Mouse (Mus musculus) adipocyte (in vitro differentiated cells): Measurements from ENCODE around the gene Cntn6.

Experiments used
- DNase-seq: peaks from one replicate; pipeline ENCODE4 v3.0.0-alpha.2; 2016; ENCODE audit warnings: low spot score

The Cntn6 gene

DNA sequence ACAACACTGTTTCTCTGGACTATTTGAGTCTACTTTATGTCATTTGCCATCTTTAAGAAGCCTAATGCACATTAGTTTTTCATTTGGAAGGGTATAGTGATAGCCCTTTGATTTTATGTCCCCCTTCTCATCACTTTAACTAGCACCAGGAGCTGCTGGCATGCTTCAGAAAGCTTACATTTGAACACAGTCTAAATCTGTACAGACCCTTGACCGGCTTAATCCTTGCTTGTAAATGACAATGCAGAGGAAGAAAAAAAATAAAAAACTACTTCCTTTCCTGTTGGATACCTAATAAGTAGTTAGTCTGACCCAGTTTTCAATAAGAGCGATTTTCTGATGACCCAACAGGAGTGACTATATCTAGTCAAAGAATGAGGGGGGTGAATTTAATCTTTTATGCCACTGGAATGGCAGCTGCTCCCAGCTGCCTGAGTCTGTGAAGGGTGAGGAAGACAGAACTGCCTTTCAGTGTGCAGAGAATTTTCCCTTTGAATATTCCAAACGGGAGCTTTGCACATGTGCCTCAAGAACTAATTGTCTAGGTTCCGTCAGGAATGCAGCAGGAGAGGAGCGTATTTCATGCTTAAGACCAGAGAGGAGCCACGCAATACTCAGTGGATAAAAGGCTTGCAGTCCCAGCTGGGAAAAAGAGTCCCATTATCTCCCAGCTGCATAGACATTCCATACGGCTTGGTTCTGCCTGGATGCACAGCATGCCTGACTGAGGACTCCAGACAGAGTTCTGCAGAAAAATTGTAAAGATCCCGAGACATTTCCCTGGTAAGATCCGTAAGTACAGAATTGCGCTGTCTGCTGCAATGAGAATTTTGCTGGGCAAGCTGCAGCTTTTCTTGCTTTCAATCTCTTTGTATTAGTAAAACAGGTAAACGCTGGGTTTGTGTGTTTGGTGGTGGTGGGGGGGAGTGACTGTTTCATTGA is at the start of gene Cntn6:
Gene Cntn6, plus strand, starts transcription at position 301 of the 942 bp plus-strand sequence.
- no peak for DNase-seq

DNA sequence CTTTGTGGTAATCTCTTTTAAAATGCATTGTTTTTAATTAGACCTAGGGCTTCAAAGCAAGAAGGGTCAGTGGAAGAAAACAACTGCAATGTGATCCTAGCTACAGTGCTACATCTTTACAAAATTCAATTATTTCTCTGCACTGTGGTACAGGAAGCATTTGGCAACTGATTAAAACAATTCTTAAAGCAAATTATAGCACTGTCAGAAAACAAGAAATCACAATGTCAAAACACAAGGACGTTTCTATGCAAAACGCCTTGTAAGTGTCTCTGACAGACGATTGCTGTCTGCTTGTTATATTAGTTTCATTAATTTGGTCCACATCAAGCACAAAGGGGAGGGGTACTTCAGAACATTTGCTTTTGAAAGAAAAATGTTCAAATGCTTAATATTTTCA is 48.9 kb upstream of the Cntn6 start:
- DNase-seq, result no peak

DNA sequence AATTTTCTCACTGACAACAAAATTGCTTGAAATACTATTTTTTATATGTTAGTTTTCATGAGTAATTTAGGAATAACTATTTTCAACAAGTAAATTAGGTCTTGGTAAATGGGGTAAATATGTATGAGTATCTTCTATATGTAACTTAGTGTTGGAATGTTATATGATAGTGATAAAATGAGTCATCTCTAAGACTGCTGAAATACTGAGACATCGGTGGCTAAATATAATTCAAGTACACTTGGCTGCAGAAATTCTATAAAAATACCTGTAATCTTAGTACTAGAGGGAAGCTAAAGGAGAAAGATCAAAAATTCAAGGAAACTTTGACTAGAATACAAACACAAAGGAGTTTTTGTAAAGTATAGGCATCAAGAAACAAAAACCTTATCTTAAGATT is 21.9 kb upstream of the Cntn6 start:
- no peak for DNase-seq

DNA sequence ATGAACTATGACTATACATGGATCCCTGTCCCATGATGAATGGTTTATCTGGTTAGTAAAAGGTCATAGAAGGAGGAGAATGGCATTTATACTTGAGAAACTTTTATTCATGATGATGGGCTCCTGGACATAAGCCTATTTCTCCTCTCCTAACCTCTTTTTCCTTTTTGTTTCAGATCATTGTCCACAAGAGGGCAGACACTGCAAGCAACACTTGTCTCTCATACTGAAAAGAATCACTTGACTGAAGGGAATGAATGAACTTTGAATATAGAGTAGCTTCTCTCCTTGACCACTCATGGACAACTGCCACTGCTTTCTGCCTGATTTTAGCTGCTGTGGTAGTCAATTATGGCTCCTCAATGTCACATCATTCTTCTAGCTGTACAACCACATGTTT is 13.3 kb upstream of the Cntn6 start:
- DNase-seq, result no peak

DNA sequence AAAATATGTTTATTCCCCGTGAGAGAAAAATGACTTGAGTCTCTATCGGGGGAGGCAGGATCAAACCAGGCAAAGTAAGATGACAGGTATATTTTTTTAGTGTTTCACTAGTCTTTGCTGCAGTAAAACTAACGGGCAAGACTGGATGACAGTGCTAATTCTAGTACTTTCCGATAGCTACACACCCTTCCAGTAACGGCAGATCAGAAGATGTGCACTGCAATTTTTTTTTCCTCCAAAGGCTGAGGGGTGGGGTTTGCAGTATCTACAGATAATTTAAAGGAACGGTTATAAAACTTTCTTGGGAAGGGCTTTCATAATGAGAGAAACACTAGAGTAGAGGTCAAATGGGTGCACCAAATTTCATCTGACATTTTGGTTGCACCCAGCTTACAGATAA is 869 bp downstream of the Cntn6 start:
- no peak for DNase-seq

DNA sequence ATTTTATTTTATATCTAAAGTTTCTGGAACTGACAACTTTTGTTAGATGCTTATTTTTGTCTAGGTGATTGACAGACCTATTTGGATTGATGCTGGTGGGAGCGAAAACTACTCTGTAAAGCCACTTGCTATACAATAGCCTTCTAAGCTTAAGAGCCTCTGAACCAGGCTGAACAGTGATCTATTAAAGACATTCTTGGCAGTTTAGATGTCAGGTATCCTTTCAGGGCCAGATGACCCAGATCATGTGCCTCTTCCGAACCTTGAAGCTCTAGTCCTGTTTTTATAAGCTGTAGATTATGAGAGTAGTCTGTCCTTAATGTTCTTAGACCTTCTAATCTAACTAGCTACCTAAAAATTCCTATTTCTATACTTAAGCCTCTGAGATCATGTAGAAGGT is 3.2 kb downstream of the Cntn6 start:
- no peak for DNase-seq

DNA sequence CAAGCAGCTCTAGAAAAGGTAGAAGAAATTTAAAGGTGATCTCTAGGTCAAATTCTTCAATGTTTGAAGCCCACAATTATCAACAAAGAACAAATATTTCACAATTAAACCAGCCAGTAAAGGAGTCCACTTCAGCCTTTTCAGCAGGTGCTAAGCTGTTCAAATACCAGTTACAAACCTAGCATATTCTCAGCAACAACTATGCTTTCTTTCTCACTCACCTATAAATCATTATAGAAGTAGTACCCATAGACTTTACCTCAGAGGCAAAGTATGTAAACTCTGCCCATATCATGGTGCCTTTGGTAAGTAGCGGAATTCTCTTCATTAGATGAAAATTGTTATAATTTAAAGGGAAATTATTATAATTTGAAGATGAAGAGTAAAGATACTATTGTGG is 71.4 kb downstream of the Cntn6 start:
- DNase-seq, result no peak

DNA sequence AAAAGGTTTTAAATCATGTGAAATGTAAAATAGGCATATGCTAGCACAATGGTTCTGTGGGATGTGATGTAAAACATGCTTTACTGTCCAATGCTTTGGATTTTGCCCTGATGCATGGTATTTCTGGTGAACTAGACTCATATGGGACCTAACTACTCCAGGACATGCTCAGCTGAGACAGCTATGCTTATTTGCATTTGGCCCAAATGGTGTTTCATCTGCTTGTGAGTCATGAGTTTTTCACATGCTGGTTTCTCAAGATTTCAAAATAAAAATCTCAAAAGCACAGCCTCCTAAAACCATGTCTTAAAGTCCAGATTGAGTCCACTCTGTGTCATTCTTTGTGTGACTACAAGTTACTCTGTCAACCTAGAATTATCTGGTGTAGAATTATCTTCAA is 77.0 kb downstream of the Cntn6 start:
- no peak for DNase-seq

DNA sequence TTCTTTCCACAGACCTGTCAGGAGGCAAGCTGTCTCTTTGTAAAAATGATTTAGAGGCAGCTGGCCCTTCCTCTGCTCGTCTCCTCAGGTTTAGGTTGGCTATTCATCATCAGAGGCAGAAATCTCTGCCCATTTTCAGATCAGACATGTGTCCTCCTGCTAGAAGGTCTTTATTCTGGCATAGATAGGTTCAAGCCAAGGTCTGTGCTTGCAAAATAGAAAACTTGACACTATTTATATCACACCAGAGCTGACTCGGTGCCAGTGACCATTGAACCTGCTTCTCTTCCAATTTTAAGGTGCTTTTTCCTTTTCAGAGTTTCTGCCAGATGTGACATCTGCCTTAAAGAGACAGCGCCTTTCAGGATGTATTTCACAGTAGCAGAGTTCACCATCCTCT is 95.4 kb downstream of the Cntn6 start:
- no peak for DNase-seq

DNA sequence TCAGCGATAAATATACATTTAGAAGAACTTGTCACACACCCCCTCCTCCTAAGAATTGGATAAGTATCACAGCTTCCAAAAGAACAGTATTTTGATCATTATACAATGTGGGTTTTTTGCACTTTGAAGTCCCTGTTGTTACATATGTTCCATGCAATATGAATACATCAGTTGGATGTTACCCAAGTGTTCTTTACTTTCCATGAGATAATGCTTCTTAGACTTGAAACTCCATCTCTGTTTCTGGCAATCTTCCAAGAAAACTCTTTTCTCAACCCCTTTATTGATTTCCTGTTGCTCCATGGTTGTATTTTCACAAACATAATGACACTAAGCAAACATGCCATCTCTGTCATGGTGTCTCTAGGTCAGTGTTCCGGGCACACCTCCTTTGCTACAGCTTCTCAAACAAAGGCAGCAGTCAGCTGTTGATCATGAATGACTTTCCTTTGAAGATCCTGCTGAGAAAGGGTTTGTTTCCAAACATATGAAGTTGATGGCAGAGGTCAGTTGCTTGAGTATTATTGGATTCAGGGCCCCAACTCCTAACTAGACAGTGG is 108.3 kb downstream of the Cntn6 start:
- DNase-seq, result no peak

DNA sequence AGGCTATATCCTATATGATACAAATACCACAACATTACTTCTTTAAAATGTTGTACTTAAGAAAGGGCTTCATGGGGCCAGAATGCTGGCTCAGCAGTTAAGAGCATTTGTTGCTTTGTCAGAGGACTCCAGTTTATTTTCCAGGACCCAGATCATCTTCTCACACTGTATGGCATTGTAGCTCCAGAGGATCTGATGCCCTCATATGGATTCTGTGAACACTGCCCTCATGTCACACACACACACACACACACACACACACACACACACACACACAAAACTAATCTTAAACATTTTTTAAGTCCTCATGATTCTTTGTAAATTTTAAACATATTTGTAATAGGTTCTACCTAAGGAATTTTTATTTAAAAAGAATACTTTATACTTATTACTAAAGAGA is 110.3 kb downstream of the Cntn6 start:
- DNase-seq, result no peak

DNA sequence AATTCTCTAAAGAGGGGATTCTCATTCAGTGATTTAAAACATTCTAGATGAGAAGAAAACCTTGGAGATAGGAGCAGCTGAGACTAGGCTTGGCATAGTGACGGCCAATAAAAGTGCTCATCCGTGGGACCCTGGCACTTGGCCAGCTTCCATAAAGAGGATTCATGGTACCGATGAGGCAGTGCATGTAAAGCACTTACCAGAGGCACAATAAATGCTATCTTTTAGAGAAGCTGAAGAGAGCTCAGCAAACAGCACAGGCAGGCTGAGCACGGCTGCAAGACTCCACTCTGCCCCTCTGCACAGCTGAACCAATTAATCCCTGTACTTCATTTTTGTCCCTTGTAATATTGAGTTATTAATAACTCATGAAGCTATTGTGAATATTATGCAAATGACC is 110.8 kb downstream of the Cntn6 start:
- DNase-seq, result no peak

DNA sequence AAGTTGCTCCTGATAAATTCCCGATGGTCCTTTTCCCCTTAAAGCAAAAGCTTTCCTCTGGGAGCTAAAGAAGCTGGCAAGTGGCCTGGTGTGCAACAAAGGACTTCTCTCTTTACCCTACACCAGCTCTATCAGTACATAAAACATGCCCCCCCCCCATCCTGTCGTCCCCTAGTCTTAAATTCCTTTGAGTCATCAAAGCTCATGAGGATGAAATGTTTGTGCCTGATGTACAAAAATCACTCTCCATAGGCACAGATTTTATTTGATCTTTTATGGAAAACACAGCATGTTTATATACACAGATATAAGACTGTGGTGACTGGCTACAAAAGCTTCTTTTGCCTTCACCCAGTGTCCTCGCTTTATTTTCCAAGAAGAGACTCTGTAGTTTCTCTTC is 112.6 kb downstream of the Cntn6 start:
- DNase-seq, result no peak

DNA sequence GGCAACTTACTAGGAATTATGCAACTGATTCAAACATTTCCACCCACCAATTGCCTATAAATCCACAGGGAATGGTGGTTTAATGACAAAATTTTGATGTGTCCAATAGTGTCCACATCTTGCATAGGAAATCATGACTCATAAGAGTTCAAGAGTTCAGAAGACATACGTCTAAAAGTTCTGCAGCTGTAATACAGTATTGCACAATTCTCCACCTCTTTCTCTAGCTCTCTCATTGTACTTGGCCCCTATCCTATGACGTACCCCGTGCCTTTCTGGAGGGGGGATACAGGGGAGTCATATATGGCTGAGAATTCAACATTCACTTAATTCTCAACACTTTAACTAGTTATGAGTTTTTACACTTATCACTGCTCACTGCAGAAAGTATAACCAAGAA is 160.9 kb downstream of the Cntn6 start:
- DNase-seq, result no peak

DNA sequence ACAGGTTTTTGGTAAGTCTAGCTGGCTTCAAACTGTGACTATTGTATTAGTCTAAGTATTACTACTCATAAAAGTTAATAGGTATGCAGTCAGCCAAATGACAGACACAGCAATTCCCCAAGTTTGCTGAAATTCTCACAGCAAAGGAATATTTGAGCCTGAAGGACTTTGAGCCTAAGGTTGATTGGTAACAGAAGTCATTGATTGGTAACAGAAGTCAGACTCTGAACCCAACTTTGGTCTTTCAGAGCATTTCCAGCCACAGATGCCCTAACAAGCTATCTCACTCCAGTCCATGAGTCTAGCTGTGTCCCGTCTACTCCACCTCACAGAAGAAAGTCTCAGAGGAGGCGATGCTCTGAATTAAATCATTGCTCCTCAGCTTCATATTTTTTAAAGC is 176.1 kb downstream of the Cntn6 start:
- DNase-seq, result no peak

DNA sequence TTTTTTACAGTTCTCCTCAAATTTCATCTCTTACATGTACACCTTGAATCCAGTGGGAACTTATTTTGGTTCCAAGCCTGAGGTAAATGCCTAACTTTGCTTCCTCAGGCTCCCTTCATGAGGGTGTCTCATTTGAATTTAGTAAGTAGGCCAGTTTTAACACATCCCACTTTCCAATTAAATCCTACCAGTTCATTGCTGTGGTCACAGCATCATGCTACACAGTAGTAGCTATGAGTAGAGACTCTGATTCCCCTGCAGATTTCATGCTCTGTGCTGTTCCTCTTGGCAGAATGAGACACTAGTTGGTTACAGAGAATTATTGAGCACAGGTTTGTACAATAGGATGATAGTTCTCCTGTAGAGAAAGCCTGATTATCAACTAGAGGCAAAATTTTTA is 181.7 kb downstream of the Cntn6 start:
- DNase-seq, result no peak

DNA sequence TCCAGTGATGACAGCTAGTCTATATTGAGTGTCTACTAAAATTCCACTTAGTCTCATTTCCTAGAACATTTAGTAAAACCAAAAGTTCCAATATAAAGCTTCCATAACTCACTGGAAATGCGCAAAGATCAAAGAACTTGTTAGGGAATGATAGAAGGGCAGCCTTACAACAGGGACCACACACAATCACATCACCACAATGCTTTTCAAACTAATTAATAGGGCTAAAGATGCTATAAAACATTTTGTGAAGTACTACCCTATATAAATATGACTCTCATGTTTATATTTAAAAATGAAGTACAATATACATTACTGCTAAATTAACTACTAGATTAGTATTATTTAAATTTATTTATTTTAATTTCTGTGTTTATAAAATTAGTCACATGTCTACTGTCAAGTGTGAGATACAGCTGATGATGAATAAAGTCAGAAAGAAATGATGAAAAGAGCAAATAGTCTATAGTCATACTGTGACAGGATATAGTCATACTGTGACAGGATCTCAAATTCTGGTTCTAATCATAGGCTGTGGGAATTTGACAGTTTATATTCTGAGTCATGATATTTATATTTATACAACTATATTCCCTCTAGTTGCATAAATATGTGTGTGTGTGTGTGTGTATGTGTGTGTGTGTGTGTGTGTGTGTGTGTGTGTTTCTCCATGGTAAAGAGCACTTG is 187.4 kb downstream of the Cntn6 start:
- no peak for DNase-seq

DNA sequence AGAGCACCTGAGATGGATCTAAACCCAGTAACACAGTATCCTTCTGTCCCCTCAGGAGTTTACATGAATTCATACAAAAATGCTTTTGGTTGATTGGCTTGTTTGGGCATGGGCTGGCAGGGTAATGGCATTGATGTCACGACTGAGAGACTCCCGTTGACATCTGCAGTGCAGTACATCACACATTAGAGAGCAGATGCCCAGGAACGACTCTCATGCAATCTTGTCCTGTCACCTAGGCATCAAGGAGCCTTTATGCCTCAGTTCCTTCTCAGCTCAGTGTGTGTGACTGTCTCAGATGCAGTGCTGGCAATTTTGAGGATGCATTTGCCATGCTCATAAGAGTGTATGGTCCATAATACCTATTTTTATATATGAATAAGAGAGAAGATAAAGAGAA is 195.4 kb downstream of the Cntn6 start:
- DNase-seq, result no peak

DNA sequence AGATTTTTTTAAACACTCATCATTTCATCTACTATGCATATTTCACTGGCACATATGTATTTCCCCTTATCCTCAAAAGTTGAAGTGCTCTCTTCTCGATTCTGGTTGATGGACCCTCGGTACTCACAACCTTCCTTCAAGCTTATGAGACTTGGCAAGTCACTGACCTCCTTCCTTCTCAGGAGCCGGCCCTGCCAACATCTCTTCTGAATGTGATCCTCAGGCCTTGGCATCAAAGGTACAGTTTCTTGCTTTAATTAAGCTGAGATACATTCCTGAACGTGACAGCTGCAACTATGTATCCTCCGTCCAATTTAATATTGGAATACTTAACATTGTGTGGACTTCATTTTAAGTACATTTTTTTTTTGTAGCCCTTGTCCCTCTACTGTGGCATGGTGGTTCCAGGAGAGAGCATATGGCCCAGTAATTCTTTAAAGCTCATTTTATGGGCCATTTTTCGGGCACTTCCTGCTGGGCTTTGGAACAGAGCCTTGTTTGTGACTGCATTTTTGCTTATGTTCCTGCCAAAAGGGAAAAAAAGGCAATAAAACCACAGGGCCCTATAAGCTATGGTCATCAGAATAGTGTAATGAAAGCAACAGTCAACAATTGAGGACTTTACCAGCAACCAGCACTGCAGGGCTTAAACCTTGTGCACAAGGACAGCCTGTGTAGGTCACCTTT is 196.0 kb downstream of the Cntn6 start:
- DNase-seq, result no peak

DNA sequence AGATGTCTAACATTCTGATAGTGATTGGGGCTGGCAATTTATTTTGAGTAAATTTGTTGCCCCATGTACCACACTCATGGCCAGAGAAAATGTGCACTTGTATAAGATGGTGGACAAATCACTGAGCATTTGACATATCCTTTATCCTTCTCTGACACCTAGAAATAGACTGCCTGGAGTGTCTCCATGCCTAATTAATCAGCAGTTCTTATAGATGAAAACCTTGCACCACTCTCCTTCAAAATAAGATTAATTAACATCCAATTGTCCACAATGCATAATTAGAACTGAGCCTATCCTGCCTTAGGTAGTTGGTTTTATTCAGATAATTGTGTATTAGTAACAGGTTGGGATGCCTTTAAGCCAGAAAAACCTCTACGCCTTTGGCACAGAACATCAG is 236.0 kb downstream of the Cntn6 start:
- DNase-seq, result no peak

DNA sequence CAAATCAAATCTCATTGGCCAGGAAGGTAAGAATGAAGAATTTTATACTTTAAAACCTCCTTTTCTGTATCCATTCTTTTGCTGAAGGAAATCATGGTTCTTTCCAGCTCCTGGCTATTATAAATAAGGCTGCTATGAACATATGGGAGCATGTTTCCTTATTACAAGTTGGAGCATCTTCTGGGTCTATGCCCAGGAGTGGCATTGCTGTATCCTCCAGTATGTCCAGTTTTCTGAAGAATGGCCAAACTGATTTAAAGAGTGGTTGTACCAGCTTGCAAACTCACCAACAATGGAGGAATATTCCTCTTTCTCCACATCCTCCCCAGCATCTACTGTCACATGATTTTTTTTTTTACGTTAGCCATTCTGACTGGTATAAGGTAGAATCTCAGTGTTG is 241.7 kb downstream of the Cntn6 start:
- no peak for DNase-seq

DNA sequence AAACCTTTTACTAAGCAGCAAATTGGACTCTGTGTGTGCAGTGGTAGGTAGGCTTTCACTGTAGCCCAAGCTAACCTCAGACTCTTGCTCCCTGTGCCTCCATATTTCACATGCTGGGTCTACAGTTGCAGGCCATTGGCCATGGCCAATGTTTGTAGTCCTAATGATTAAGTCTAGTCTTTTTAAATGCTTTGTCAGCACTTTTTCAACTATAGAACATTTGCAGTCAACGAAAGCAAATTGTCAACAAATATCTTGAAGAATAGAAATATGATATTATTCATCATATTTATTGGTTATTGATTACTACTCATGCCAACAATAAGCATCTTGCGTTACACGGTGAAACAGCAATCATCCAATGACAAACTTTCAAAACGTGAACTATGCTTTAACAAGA is 246.4 kb downstream of the Cntn6 start:
- no peak for DNase-seq

DNA sequence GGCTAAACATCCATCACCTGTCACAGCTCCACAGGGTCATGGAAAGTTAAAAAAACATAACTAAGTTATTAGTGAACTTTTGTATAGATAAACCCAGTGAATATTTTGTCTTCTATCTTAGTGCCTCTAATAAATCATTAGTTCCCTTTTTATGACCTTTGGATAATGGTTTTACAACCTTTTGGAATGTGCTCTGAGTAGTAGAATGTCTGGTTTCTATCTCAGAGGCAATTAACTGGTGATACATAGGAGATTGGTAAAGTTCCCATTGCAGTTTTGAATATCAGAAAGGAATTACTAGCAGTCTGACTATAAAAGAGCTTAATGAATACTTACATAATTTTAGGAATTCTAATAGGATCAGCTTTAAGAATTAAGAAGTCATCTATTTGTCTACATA is 265.5 kb downstream of the Cntn6 start:
- no peak for DNase-seq
